Mouse (Mus musculus) layer of hippocampus, postnatal 36 days (tissue): ENCODE results near the gene Sema3d. TPM values are rescaled to one million over a fixed set of nuclear protein-coding genes. Genes with fewer than 3 reads are reported as not detected.
A peak's percentile ranks its signal among the peaks of the same experiment; 100 is the strongest.

ENCODE experiments used
- DNase-seq, 2 experiments: peaks; one replicate each; pipeline ENCODE4 v3.0.0; 2022
- total RNA-seq, 2 experiments: library from RNA; stranded (reverse); gene quantifications; 2 replicates each; pipeline ENCODE4 v1.2.3; 2021

Sema3d gene
- total RNA-seq, result 1 to 10 TPM; 4.2 to 5.5 TPM

DNA sequence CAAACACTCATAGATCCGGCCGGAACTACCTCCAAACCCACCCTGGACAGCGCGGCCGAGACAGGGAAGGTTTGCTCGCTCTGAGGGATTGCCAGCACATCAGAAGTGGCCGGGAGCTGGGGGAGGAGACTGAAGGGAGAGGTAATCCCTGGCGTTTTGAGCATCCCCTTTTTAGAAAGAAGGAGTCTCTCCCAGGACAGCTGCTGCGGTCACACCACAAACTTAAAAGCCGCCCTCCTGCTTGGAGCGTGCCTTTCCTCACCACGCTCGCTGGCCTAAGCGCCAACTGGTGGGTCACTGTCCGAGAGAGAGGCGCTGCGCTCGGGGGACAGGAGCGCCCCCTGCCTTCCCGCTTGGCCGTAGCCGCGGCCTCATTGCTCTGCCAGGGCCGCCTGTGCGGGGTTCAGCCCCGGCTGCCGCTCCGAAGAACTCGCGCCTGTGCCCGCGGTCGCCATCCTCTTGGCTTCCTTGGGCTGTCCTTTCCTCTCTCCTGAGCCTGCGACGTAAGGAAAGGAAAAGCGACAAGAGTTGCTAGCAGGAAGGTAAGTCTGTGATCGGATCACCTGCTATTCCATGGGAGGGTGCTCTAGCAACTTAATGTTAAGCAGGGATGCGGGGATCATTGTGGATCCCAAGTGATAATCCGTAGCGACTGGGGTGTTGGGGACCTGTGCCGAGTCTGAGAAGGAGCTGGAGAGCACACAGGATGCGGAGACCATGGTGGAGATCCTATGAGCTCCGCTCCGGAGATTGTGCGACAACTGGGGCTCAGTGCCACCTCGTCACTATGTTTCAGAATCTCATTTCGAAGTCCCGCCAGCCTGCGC, at the start of gene Sema3d:
Sema3d (plus strand) TSS at position 253 of the 827 bp plus-strand sequence.
- peak; percentile 73 for DNase-seq

DNA sequence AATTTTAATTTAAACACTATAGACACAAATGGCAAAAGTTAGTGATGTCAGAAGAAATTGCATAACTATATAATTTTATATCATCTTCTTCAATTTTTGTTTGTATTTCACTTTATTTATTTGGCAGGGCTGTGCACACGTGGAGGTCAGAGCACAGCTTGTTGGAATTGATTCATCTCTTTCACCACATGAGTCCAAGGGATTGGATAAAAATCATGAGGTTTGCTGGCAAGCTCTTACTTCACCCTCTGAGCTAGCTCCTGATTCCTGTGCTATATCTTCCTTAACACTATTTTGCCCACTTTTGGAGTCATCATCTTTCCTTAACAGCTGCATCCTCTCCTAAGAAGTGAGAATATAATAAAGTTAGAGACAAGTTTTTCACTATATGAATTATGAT, 5.9 kb upstream of the Sema3d start:
- DNase-seq, result no peak

DNA sequence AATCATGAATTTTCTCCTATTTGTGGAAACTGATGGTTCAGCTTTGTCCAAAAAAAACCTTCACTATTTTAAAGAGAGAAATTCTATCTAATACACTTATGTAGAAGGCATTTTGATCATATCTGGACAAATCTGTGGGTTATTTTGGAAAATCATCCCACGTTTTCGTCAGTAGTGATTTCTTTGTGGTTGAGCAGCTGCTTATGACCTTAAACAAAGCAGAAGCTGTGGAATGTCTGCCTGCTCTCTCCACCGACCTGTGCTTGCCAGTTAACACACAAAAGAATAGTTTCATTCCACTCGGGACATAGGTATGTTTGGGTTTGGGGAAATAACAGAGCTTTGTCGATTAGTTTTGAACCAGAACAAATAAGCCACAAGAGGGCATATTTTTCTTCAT, 4.3 kb upstream of the Sema3d start:
- no peak for DNase-seq

DNA sequence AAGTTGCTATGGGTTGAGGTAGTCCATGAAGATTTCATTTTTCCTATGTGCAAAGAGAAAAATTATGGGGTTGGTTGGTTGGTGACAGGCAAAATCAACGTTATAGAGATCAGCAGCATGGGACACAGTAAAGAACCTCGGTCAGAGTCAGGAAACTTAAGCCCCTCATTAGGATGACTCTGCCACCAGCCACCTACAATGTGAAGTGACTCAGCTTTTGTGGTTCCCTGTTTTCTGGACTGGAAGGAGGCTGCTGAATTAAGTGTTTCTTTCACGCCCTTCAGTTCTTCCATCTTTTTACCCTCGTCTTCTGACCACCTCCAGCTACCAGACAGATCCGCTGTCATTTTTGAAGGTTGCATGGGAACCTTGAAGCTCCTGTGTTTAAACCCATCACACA, 1.2 kb upstream of the Sema3d start:
- DNase-seq, result no peak

DNA sequence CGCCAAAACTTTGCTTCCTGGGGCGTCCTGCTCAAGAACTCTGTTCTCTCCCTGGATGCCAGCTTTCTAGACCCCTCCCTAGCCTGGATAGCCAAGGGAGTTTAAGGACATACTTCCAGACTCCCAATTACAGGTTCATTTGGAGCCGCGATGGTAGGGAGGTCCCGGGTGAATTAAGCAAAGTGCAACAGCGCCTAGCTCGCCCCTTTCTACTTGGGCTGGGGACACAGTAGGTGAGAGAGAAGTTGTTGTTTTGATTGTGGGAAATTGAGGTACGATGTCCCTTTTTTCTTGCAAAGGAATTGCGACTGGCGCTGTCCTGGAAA, 738 bp downstream of the Sema3d start:
- no peak for DNase-seq

DNA sequence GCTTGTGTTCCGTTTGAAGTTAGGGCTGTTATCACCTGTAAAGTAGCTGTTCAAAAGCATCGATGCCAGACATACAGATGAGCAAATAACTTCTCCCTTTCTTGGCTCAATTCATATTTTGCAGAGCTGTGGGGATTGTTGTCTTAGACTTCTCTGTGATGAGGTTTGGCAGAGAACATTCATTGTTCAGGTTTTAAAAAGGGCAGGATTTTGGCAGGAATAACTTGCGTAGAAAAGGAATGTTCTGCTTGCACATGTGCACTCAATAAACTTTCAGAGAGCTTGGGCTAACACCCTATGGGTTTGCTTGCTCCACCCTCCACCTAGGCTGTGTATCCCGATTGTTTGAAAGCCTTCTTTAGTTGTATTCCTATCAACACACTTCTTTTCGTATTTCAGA, 9.5 kb downstream of the Sema3d start:
- DNase-seq, result no peak

DNA sequence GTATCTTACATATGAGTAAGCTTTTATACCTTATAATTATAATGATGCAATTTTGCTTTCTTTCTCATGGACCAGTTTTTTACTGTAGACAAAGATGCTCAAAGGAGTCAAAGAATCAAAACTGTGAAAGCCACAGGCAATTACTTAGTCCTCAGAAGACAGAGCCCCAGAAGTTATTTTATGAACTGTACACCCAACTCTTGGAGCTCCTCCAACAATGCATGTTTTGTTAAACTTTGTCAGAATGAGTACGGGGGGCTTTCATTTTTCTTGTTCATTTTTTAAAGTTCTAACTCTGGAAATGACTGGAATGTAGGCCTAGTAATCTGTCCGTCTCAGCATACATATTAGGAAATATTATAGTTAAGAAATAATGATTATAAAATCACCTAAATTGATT, 16.1 kb downstream of the Sema3d start:
- DNase-seq, result no peak

DNA sequence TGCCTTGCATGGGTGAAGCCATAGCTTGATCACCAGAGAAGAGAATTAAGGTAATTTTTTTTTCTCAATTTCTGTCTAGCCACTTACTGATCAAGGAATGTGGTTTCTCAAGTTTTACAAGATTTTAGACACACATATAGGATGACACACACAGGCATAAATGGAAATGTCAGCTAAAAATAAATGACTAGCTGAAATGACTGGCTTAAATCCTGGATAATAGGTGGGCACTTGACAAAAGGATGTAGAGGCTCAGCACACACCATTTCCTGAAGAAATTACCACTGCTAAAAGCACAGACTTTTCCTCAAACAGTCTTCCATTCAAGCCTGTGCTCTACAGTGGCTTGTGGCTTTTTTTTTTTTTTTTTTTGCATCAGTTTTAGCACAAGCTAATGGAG, 21.0 kb downstream of the Sema3d start:
- DNase-seq, result no peak

DNA sequence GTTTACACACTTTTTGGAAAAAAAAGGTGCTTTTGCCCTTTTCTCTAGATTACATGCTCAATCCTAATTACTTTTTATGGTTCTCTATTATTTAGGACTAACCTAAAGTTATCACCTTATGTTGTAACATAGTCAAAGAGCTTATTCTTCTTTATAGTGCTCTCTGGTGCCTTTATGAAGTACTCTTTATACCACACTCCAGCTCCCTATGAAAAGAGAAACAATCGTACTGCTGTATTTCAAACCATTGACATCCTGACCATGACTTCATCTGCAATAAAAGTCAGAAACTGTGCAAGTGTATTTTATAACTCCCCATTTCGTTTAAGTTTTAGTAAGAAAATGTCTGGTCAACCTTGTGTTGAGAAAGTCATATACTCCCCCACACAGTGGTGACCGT, 29.4 kb downstream of the Sema3d start:
- no peak for DNase-seq

DNA sequence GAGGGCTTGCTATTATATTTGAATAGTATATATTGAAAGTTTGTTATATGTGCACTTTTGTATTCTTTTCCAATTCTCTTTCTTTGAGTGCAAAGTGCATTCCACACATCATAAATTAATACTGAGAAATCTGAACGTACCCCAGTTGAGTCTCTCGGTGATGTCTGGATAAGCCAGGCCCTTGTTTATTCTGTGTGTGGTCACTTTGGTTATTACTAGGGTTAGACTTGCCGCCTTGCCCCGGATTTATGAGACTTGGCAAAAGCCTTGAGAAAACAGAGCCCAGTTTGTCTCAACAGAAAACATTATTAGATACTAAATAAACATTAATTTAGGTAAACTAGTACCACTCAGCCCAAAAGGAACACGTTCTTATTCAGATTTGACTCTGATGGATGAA, 40.1 kb downstream of the Sema3d start:
- DNase-seq, result no peak

DNA sequence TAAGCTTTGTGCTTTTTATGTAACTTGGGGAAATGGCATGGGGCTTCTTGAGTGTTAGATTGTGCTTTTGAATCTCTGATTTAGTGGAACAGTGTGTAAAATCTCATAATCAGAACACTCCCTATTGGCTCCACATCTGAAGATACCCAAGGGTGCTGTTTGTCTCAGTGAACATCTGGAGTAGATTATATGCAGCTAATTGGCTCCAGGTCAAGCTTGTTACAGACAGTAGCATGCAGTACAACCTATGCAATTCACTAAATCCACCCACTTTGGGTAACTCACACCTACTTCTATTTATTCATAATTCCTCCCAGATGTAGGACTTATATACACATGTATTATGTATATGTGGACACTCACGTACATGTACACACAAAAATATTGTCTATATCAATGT, 58.6 kb downstream of the Sema3d start:
- DNase-seq, result no peak

DNA sequence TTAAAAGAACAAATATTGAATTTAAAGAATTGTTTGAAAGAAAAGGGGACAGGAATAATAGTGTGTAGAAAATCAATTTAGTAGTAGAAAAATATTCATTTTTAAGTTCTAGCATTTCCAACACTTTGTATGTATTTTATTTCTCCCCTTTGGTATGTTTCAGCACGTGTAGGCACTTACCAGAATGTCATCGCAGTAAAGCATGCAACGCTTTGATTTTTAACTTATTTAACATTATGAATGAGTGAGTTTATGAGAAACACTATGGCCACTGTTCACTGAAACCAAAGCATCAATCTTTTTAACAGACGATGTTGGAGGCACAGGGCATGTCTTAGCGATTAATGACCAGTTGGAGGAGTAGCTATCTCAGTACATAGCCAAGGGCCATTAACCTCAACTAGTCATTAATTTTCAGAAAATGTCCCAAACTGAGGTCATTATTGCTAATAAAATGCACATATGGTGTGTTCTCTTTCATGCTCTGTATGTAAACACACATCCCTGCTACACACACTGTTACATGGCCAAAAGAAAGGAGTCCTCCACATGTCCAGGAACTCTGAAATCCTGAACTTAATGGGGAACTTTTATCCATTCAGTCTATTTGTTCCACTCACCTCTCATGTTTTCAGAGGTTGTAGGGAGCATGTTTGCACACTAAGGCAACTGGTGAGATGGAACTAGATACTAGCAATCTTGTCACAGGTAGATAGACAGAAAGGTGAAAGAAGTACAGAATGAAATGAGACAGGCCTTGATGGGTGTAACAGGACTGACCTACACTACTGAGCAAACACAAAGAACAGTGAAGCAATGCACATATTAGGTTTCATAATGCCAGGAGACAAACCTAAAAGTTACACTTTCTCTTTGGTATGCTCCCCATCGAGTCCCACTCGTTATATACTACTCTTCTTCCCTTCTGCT, 59.3 kb downstream of the Sema3d start:
- no peak for DNase-seq

DNA sequence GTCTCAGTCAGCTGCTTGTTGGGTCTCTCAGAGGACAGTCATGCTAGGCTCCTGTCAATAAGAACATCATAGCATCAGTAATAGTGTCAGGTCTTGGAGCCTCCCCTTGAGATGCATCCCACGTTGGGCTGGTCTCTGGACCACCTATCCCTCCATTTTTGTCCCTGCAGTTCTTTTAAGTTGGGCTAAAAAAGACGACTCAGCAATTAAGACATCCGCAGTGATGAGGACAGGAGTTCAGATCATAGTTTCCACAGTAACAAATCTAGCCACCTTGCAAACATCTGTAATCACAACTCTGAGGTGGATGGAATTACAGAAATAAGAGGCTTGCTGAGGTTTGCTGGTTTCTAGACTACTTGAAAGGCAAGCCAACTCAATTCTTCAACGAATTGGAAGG, 67.9 kb downstream of the Sema3d start:
- DNase-seq, result no peak

DNA sequence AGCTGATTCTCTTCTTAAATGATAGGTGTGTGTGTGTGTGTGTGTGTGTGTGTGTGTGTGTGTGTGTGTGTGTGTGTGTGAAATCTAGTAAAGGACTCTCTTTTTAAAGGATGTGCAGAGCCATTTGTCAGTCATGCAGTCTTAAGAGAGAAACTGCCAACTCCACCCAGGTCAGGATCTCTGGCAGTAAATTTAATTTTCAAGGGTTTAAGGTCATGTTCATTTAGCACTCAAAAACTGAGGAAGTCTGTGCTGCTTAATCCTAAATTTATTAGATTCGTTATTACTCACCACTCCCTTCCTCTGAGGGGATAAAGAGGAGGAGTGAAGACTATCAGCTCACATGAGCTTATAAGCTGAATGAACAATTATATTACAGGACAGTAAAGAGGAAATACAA, 71.8 kb downstream of the Sema3d start:
- no peak for DNase-seq

DNA sequence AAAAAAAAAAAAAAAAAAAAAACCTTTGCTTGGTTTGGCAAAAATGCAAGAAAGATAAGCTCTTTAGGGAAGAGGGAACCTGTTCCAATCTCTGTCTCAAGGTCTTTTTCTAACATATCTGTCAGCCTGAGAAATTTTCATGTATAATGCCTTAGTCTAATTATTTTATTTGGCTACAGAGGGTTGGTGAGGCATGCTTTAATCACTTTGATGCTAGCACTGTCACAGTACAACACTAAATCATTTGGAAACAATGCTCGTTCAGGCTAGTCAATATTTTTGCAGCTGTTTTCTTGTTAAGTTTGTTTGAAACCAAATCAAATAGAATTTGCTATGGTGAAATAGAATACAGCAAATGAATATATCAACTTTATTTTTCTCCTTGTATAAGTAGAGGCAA, 74.3 kb downstream of the Sema3d start:
- DNase-seq, result no peak

DNA sequence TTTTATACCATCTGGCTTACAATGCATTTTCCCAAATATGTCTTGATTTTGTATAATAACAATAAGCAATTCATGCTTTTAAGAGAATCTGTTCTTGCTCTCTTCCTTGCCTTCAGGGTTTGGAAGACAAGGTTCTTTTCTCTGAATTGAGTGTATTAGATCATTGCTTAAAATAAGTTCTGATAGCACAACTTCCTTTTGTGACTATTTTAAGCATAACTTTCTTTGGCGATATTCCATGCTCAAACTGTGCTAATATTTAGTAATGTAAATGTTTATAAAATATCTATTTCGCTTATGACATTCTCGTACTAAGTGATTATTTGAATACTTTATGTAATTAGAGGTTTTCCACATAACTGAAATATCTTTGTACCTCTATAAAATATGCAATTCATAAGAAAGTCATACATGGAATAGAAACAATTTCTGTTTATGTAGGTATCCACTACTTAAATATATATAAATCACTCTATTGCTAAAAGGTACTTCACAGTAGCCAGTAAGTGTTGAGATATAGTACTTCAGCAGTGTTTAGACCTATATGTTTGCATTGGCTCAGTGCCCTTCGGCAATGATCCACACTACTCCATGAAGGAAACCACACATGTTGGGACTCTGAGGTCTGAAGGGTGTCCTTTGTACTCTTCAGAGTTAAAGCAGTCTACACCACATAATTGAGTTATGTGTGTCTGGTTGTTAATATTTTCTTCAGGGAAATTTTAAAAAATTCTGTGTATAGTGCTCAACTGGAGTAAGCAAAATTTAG, 84.6 kb downstream of the Sema3d start:
- DNase-seq, result no peak

DNA sequence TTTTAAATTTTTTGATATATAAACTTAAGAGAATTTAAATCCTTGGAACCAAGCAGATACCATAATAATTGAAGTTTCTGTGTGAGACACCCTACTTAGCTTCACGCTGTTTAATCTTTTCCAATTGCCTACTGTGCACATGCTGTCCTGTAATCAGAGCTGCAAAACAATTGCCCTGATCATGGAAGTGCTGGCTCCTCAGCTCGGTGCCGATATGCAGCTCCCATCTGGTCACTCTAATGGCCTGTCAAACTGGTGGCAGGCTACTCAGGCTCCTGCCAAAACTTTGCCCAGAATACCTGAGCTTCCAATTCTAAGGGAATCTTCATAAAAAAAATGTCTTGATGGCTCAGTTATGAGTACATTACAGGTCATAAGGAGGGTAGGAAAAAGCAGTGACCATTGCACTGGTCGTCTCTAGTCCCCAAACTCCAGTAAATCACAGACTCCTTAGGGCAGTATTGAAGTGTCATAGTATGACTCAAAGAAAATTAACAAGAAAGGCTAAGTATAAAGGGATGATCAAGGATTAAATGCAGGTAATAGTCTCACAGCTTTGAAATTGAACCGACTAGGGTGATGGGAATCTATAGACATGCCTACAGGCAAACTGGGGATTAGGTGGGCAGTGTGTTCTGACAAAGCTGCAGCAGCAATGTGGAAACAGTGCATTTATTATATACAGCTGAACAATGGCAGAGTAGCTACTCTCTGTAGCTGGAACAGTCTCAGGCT, 91.9 kb downstream of the Sema3d start:
- DNase-seq, result no peak

DNA sequence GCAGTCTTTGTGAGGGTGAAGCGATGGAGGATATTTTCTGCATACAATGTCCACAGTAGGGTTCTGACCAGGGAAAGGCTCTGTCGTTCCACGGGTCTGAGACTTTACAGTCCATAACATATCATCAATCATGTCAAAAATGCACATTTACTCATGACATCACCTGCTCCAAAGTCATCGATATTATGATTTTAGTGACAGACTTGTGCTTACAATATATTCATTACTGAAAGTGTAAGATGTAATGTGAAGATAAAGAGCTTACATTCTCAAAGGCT, 92.4 kb downstream of the Sema3d start:
- DNase-seq, result no peak

DNA sequence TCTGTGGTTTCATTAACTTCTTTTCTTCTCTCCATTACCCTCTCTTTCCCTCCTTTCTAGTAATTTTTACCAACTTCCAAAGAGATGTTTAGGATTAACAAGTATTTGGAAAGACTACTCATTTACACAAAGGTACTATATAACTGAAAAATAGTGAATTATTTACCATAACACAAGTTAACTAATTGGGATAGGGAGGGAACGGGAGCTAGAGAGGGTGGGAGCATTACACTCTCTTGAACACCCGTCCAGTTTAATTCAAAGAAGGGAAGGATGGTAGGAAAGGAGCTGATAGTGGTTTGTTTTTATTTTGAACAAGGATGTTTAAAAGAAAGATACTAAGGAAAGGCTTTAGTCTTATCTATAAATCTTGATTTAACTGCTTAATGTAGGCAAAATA, 104.7 kb downstream of the Sema3d start:
- DNase-seq, result no peak

DNA sequence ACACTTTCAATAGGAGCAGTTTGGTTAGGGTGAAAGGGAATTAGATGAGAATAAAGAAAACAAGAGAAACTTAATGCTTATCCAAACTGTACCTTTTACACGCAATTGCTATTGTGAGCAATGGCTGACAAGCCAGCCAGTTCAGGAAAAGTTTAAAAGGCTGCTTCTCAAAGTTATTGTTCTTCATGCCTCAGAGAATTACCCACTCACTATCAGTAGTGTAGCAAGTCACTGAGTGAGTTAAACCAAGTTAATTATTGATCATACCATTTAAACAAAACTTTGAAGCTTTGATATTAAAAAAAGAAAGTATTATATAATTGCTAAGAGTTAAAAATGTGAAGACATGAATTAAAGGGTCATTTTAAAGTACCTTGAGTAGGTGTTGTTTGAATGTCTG, 108.5 kb downstream of the Sema3d start:
- DNase-seq, result no peak

DNA sequence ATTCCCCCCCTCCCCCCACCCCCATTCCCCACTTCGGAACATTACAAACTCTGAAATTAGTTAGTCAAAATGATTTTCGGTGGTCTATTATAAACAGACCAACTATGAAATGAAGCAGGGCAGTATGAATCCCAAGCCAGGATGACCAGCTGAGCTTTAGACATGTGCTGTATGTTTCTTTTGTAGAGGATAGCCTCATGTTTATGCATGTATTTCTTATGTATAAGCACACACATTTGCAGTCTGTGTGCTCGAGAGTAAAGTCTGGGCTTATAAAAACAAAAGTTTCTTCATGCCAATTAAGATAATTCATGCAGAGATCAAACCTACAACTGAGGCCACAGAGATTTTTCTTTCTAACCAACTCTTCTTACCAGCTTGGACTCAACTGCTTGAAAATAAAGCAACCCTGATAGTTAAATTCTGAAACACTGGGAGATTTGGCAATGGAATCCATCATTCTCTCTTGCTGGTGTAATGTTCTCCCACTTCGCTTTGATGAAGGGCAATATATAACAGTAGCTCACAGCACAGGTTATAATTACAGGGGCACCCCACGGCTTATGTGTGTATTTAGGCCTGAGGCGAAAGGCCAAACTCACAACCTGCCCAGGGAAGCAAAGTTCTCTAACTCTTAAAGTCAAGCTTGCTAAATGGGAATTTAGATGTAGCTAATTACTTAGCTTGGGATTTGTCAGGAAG, 115.2 kb downstream of the Sema3d start:
- DNase-seq, result no peak

DNA sequence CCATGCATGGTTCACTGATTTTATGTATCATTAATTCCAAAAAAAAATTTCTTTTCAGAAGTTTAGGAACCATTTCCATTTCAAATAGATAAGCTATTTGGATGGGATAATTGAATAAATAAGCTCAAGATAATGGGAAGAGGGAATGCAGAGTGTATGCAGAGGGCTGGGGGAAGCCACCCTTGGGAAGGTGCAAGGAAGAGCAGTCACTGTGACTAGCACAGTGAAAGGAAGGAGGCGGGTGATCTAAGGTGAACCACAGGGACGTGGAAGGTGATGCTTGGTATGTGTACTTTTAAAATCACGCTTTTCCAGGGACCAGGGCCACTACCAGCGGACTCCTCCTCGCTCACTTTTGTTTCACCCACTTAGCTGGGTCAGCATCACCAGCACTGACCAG, 115.9 kb downstream of the Sema3d start:
- DNase-seq, result no peak
